Comparison of ENCODE assay signal across 8 mouse cellular contexts in genomic region chr17:23740136-23740584, GRCm38 (mm10). TPM values are rescaled to one million over a fixed set of nuclear protein-coding genes. Genes with fewer than 3 reads are reported as not detected.
DNase-seq lines count a peak whose midpoint lies in the region; ATAC-seq and TF ChIP-seq lines count a peak whose summit lies in the region.

No protein-coding gene starts in this region.

- TF ChIP-seq POLR2A in liver, adult 2 months (IDR thresholded peaks at IDR 0.05; ENCODE audit: extremely low read depth, insufficient read depth, low read length), result 0 out of 2 replicates have a peak, but pooled peaks have one; percentile 36
- peak; percentile 84 for TF ChIP-seq POLR2A in myocyte (IDR thresholded peaks at IDR 0.05; ENCODE audit: insufficient read length, low read depth)

- peaks cover 28% of the 10 kb centered on the region for H3K36me3 ChIP-seq in erythroblast, embryonic 14.5 days (ENCODE audit: control insufficient read depth)
- peaks cover 5% of the 10 kb centered on the region; the same call in 1 of the 2 replicates for H3K36me3 ChIP-seq in heart, embryonic 11.5 days (ENCODE audit: control insufficient read depth, insufficient read depth, low read length)
- peaks cover 12% of the 10 kb centered on the region; the same call in 1 of the 2 replicates for H3K36me3 ChIP-seq in kidney, embryonic 16.5 days (ENCODE audit: insufficient read depth, low read length)
- H3K36me3 ChIP-seq in liver, adult 2 months (ENCODE audit: control insufficient read depth, insufficient read depth, low read length), result no peaks in the 10 kb centered on the region
- H3K36me3 ChIP-seq in myocyte (ENCODE audit: control insufficient read depth, insufficient read depth), result no peaks in the 10 kb centered on the region

- 0 out of 2 replicates have a peak overlapping the region, but pooled peaks have one; percentile 22 for H3K27ac ChIP-seq in heart, embryonic 11.5 days (ENCODE audit: low read depth, low read length)
- H3K27ac ChIP-seq in kidney, embryonic 16.5 days (ENCODE audit: low read length), result peak overlapping the region; percentile 57; the same call in 1 of the 2 replicates
- H3K27ac ChIP-seq in liver, adult 2 months (replicated peaks; ENCODE audit: insufficient read depth, low read depth, low read length), result no peak overlapping the region

- H3K4me1 ChIP-seq in erythroblast, embryonic 14.5 days (ENCODE audit: control insufficient read depth), result peaks cover 44% of the 10 kb centered on the region
- peaks cover 23% of the 10 kb centered on the region for H3K4me1 ChIP-seq in heart, embryonic 11.5 days (ENCODE audit: control insufficient read depth, insufficient read depth, low read length)
- peaks cover 41% of the 10 kb centered on the region for H3K4me1 ChIP-seq in kidney, embryonic 16.5 days (ENCODE audit: insufficient read depth, low read length)
- peaks cover 2% of the 10 kb centered on the region; the same call in 1 of the 2 replicates for H3K4me1 ChIP-seq in liver, adult 2 months (ENCODE audit: control insufficient read depth, insufficient read depth, low read length)

- H3K9ac ChIP-seq in heart, embryonic 11.5 days (ENCODE audit: low read depth, low read length), result peak overlapping the region; percentile 78
- H3K9ac ChIP-seq in kidney, embryonic 16.5 days (replicated peaks; ENCODE audit: low read length), result peak overlapping the region; percentile 74
- H3K9ac ChIP-seq in liver, adult 2 months (ENCODE audit: low read depth, low read length), result peak overlapping the region; percentile 66

- no peaks in the 10 kb centered on the region for H3K79me2 ChIP-seq in liver, adult 2 months (ENCODE audit: control insufficient read depth, insufficient read depth, low read length)
- no peaks in the 10 kb centered on the region for H3K79me2 ChIP-seq in myocyte (ENCODE audit: control insufficient read depth, insufficient read depth)

- H3K9me3 ChIP-seq in erythroblast, embryonic 14.5 days (ENCODE audit: control insufficient read depth, low read length), result peaks cover 21% of the 10 kb centered on the region; the same call in 1 of the 2 replicates
- no peaks in the 10 kb centered on the region for H3K9me3 ChIP-seq in heart, embryonic 11.5 days (replicated peaks; ENCODE audit: control insufficient read depth, low read length)
- no peaks in the 10 kb centered on the region for H3K9me3 ChIP-seq in kidney, embryonic 16.5 days (ENCODE audit: low read length)

- peak; percentile 88 for DNase-seq in CD4-positive, CD25-positive, alpha-beta regulatory T cell, adult 2 months (ENCODE audit: low read depth, low spot score)
- peak; percentile 77 for DNase-seq in brain, embryonic 18.5 days (ENCODE audit: low read depth, low spot score)
- DNase-seq in liver, adult 2 months (ENCODE audit: extremely low read depth, low read depth, low spot score), result peak; percentile 48
- DNase-seq in spleen, postnatal 4 days (ENCODE audit: low spot score in 2 of 2), result peak; percentile 88 to 91

- H3ac ChIP-seq in myocyte (ENCODE audit: control insufficient read depth, insufficient read length), result peak overlapping the region; percentile 37

- H3K27me3 ChIP-seq in erythroblast, embryonic 14.5 days (ENCODE audit: control insufficient read depth), result peaks cover 80% of the 10 kb centered on the region
- H3K27me3 ChIP-seq in heart, embryonic 11.5 days (ENCODE audit: control insufficient read depth, insufficient read depth, low read length), result peaks cover 83% of the 10 kb centered on the region
- peaks cover 46% of the 10 kb centered on the region for H3K27me3 ChIP-seq in kidney, embryonic 16.5 days (ENCODE audit: insufficient read depth, low read length)
- H3K27me3 ChIP-seq in liver, adult 2 months (ENCODE audit: control insufficient read depth, insufficient read depth, low read length), result peaks cover 23% of the 10 kb centered on the region
- peaks cover 30% of the 10 kb centered on the region for H3K27me3 ChIP-seq in myocyte (ENCODE audit: control insufficient read depth, insufficient read depth, insufficient read length)

- peak; percentile 74 for ATAC-seq in heart, embryonic 11.5 days (replicated peaks; ENCODE audit: insufficient number of reproducible peaks, low FRiP score, low TSS enrichment)
- ATAC-seq in kidney, embryonic 16.5 days (ENCODE audit: low FRiP score, low TSS enrichment), result peak; percentile 80

- H3K4me3 ChIP-seq in erythroblast, embryonic 14.5 days (replicated peaks), result peak overlapping the region; percentile 75
- H3K4me3 ChIP-seq in heart, embryonic 11.5 days (ENCODE audit: low read depth, low read length), result peak overlapping the region; percentile 67
- H3K4me3 ChIP-seq in kidney, embryonic 16.5 days (ENCODE audit: low read length), result peak overlapping the region; percentile 67
- peak overlapping the region; percentile 67 for H3K4me3 ChIP-seq in liver, adult 2 months (ENCODE audit: insufficient read depth, low read depth, low read length)
- H3K4me3 ChIP-seq in myocyte, result peak overlapping the region; percentile 35

- H3K4me2 ChIP-seq in heart, embryonic 11.5 days, result peak overlapping the region; percentile 99
- H3K4me2 ChIP-seq in kidney, embryonic 16.5 days (replicated peaks; ENCODE audit: low read depth, low read length), result peak overlapping the region; percentile 99
- peak overlapping the region; percentile 94 for H3K4me2 ChIP-seq in myocyte (ENCODE audit: low read depth)

- under 1% methylated on average over 46 of the region's 46 CpGs for WGBS in heart, embryonic 11.5 days (ENCODE audit: insufficient replicate concordance)
- WGBS in kidney, embryonic 16.5 days, result 0% methylated on average over 46 of the region's 46 CpGs
- under 1% methylated on average over 46 of the region's 46 CpGs for whole genome bisulfite sequencing in liver, adult 2 months

- no peak for TF ChIP-seq CTCF in liver, adult 2 months (IDR thresholded peaks at IDR 0.05; ENCODE audit: low read depth, low read length)

TF ChIP-seq in myocyte, 11 proteins besides CTCF, POLR2A, EP300 and RAD21:
- TF ChIP-seq MYOD1 (IDR thresholded peaks at IDR 0.05; ENCODE audit: control insufficient read depth in 1 of 3, insufficient read length in 2 of 3, low read depth in 2 of 3) (peak in 1 of 3 experiments; percentile 12), CEBPB (IDR thresholded peaks at IDR 0.05; ENCODE audit: insufficient read depth, poor library complexity, severe bottlenecking) (no peak), SRF (IDR thresholded peaks at IDR 0.05; ENCODE audit: control insufficient read depth, insufficient read length, low read depth) (peak; percentile 28), TCF12 (IDR thresholded peaks at IDR 0.05; ENCODE audit: insufficient read depth, poor library complexity, severe bottlenecking) (no peak), POLR2AphosphoS2 (IDR thresholded peaks at IDR 0.05; ENCODE audit: insufficient read length, low read depth) (peak; percentile 58), MYOG (IDR thresholded peaks at IDR 0.05; ENCODE audit: control insufficient read depth in 1 of 3, insufficient read depth in 1 of 3, insufficient read length in 2 of 3, low read depth in 2 of 3) (peak in 1 of 3 experiments; percentile 17), MAX (IDR thresholded peaks at IDR 0.05; ENCODE audit: low read depth) (no peak), E2F4 (IDR thresholded peaks at IDR 0.05; ENCODE audit: insufficient read depth) (peak; percentile 72), REST (IDR thresholded peaks at IDR 0.05; ENCODE audit: insufficient read depth, insufficient read length) (no peak), TCF3 (IDR thresholded peaks at IDR 0.05; ENCODE audit: insufficient read length, low read depth) (no peak), USF1 (IDR thresholded peaks at IDR 0.05; ENCODE audit: low read depth) (no peak)

RNA-seq across cellular contexts. Expression of gene Paqr4, which starts 0.5 kb away (rescaled TPM):
- 2.2 and 3.9 TPM in 2 replicates for polyA plus RNA-seq in erythroblast, embryonic 14.5 days (2012)
- polyA plus RNA-seq in heart, embryonic 11.5 days (2014; fragmentation: Nextera tagmentation; extraction: Ambion mirVana), result 7.6 and 7.9 TPM in 2 replicates
- 22.9 and 25.4 TPM in 2 replicates for polyA plus RNA-seq in kidney, embryonic 16.5 days (2015; fragmentation: Nextera tagmentation; extraction: Ambion mirVana)
- 1.3 and 1.6 TPM in 2 replicates for total RNA-seq in liver, adult 2 months (2014; rRNA removed)
- polyA plus RNA-seq in liver, adult 2 months (2012; rRNA removed), result 3.1 and 3.7 TPM in 2 replicates
- 15.4 TPM for polyA plus RNA-seq in myocyte (2012; fragmentation: generic; extraction: Trizol)

RNA-seq across cellular contexts. Expression of gene Kremen2, which starts 5.5 kb away (rescaled TPM):
- 0.02 TPM in 1 of 2 replicates, not detected in the other for polyA plus RNA-seq in erythroblast, embryonic 14.5 days (2012)
- 0.27 and 0.63 TPM in 2 replicates for polyA plus RNA-seq in heart, embryonic 11.5 days (2014; fragmentation: Nextera tagmentation; extraction: Ambion mirVana)
- polyA plus RNA-seq in kidney, embryonic 16.5 days (2015; fragmentation: Nextera tagmentation; extraction: Ambion mirVana), result 0.81 and 1.3 TPM in 2 replicates
- not detected in 2 replicates for total RNA-seq in liver, adult 2 months (2014; rRNA removed)
- polyA plus RNA-seq in liver, adult 2 months (2012; rRNA removed), result 0.06 TPM in 1 of 2 replicates, not detected in the other
- 0.88 TPM for polyA plus RNA-seq in myocyte (2012; fragmentation: generic; extraction: Trizol)

RNA-seq across cellular contexts. Expression of gene Pkmyt1, which starts 14.0 kb away (rescaled TPM):
- polyA plus RNA-seq in erythroblast, embryonic 14.5 days (2012), result 46.9 and 56.9 TPM in 2 replicates
- polyA plus RNA-seq in heart, embryonic 11.5 days (2014; fragmentation: Nextera tagmentation; extraction: Ambion mirVana), result 31.5 and 33.8 TPM in 2 replicates
- 53.0 and 56.2 TPM in 2 replicates for polyA plus RNA-seq in kidney, embryonic 16.5 days (2015; fragmentation: Nextera tagmentation; extraction: Ambion mirVana)
- 0.18 and 1.0 TPM in 2 replicates for total RNA-seq in liver, adult 2 months (2014; rRNA removed)
- 1.6 and 2.6 TPM in 2 replicates for polyA plus RNA-seq in liver, adult 2 months (2012; rRNA removed)
- polyA plus RNA-seq in myocyte (2012; fragmentation: generic; extraction: Trizol), result 11.5 TPM

RNA-seq across cellular contexts. Expression of gene 1520401A03Rik, which starts 17.6 kb away (rescaled TPM):
- polyA plus RNA-seq in erythroblast, embryonic 14.5 days (2012), result 0.06 TPM in 1 of 2 replicates, not detected in the other
- polyA plus RNA-seq in heart, embryonic 11.5 days (2014; fragmentation: Nextera tagmentation; extraction: Ambion mirVana), result 0.16 and 0.20 TPM in 2 replicates
- polyA plus RNA-seq in kidney, embryonic 16.5 days (2015; fragmentation: Nextera tagmentation; extraction: Ambion mirVana), result 0.15 and 0.61 TPM in 2 replicates
- under 0.01 TPM in 1 of 2 replicates, not detected in the other for total RNA-seq in liver, adult 2 months (2014; rRNA removed)
- not detected in 2 replicates for polyA plus RNA-seq in liver, adult 2 months (2012; rRNA removed)
- polyA plus RNA-seq in myocyte (2012; fragmentation: generic; extraction: Trizol), result 0.40 TPM

RNA-seq across cellular contexts. Expression of gene Flywch1, which starts 31.2 kb away (rescaled TPM):
- 1.4 and 2.3 TPM in 2 replicates for polyA plus RNA-seq in erythroblast, embryonic 14.5 days (2012)
- 60.5 and 62.4 TPM in 2 replicates for polyA plus RNA-seq in heart, embryonic 11.5 days (2014; fragmentation: Nextera tagmentation; extraction: Ambion mirVana)
- polyA plus RNA-seq in kidney, embryonic 16.5 days (2015; fragmentation: Nextera tagmentation; extraction: Ambion mirVana), result 101 and 104 TPM in 2 replicates
- 11.1 and 12.6 TPM in 2 replicates for total RNA-seq in liver, adult 2 months (2014; rRNA removed)
- polyA plus RNA-seq in liver, adult 2 months (2012; rRNA removed), result 13.8 and 14.2 TPM in 2 replicates
- 43.5 TPM for polyA plus RNA-seq in myocyte (2012; fragmentation: generic; extraction: Trizol)
